Mouse (Mus musculus) G1E (cell line): ENCODE measurements around the gene Fgfr2.

ENCODE experiments used
- CTCF ChIP-seq: IDR thresholded peaks from 2 replicates; pipeline ENCODE4 v1.5.1; 2012; ENCODE audit warnings: low read depth, low read length, inconsistent platforms, mixed read lengths
- GATA1 ChIP-seq: IDR thresholded peaks from 2 replicates; pipeline ENCODE4 v1.6.1; 2012; ENCODE audit warnings: borderline replicate concordance, low read length, inconsistent platforms, mixed read lengths
- POLR2AphosphoS5 ChIP-seq: IDR thresholded peaks from 2 replicates; pipeline ENCODE4 v1.6.1; 2012; ENCODE audit warnings: low read depth, low read length, inconsistent platforms; ENCODE audit not compliant: insufficient replicate concordance
- TAL1 ChIP-seq: conservative IDR thresholded peaks from 2 replicates; pipeline ENCODE4 v1.6.1; 2012; ENCODE audit warnings: low read depth, low read length, inconsistent platforms, mixed read lengths

DNA sequence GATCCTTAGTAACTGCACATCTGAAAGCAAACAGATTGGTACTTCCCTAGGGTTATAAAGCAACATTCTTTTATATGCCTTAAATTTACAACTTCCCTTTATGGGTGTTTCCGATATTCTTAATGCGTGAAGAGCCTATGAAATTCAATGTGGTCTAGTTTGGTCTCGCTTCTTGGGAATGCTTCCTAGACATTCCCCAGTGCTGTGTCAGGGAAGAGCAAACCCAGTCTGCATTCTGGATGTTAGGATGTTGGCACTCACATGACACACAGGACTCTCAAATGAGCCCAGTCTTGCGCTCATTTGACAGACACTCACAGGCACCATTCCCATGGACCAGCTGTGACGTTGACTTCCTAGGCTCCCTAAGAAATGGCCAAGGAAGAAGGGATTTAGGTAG, 2743.3 kb downstream of the Fgfr2 start:
- TF ChIP-seq CTCF (no peak), GATA1 (no peak), TAL1 (no peak), POLR2AphosphoS5 (no peak)
